Mouse (Mus musculus): ENCODE measurements at regions not wholly inside any gene's neighbourhood (a gene's known extent, or its start where the extent isn't known, plus 50 kb on each side); places are given as distances from the start of the nearest gene placed in this dataset.

GRCm38 (mm10) chr15:42361871-42362270 is 2227.7 kb downstream of the 9330182O14Rik start:
- TF ChIP-seq POLR2A (IDR thresholded peaks at IDR 0.05; ENCODE audit: low read depth, low read length) (no peak), CTCF (IDR thresholded peaks at IDR 0.05; ENCODE audit: extremely low read depth, insufficient read depth, insufficient read length, insufficient replicate concordance) (no peak)
